Mouse (Mus musculus): Measurements from ENCODE around the gene Clstn1. TPM values are rescaled to one million over a fixed set of nuclear protein-coding genes. Genes with fewer than 3 reads are reported as not detected.

The Clstn1 gene
- 58.1 and 75.4 TPM in 2 replicates for polyA plus RNA-seq (2016; fragmentation: Nextera tagmentation; extraction: Ambion mirVana)

DNA sequence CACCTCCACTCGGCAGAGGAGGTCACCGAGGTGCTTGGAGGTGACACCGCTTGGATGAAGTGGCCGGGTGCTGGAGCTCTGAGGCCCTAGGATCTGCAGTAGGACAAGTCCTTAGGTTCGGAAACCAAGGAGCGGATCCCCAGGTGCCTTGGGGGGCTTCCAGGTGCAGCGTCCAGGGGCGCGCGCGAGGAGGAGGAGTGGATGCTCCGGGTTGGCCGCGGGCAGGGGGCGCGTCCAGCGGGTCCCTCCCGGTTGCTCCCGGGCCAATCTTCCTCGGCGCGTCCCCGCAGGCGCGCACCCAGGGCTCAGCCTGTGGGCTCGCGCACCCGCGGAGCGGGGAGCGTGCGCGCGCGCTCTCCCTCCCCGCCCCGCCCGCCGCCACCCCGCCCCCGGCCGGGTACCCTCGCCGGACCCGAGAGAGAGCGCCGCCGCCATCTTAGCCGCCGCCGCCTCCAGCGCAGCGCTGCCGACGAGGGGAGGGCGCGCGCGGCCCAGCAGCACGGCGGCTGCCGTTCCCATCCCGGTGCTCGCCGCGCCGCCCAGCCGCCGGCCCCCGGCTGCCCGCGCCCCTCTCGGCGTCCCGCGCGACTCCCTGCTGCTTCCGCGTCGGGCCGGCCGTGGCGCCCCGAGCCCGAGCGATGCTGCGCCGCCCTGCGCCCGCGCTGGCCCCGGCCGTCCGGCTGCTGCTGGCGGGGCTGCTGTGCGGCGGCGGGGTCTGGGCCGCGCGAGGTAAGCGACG lies at the start of gene Clstn1:
Gene Clstn1, plus strand, starts transcription at position 425 of the 739 bp plus-strand sequence.
- peak; percentile 87 for ATAC-seq (ENCODE audit: low FRiP score)
- Histone ChIP-seq H3K27me3 (peaks cover 37% of the 10 kb centered on the region), H3K4me1 (peaks cover 15% of the 10 kb centered on the region), H3K4me2 (peak within 1 kb of the TSS; percentile 98), H3K9me3 (no peaks in the 10 kb centered on the region), H3K36me3 (replicated peaks) (no peaks in the 10 kb centered on the region), H3K4me3 (replicated peaks) (peak within 1 kb of the TSS; percentile 87), H3K27ac (peak within 1 kb of the TSS; percentile 78), H3K9ac (peak within 1 kb of the TSS; percentile 94)
- WGBS = under 1% methylated on average over 67 of the region's 103 CpGs

GRCm38 (mm10) chr4:149539441-149539840 lies 46.8 kb upstream of the Clstn1 start:
- no peak overlapping the region for H3K4me3 ChIP-seq (replicated peaks)
- peaks cover 13% of the 10 kb centered on the region for H3K4me1 ChIP-seq
- no peak overlapping the region for H3K27ac ChIP-seq
- no peaks in the 10 kb centered on the region for H3K27me3 ChIP-seq
- no peak overlapping the region for H3K4me2 ChIP-seq
- no peak overlapping the region for H3K9ac ChIP-seq
- no peak for ATAC-seq (ENCODE audit: low FRiP score)
- H3K9me3 ChIP-seq = no peaks in the 10 kb centered on the region
- 85% methylated on average over 8 of the region's 8 CpGs for WGBS
- H3K36me3 ChIP-seq (replicated peaks) = no peaks in the 10 kb centered on the region

DNA sequence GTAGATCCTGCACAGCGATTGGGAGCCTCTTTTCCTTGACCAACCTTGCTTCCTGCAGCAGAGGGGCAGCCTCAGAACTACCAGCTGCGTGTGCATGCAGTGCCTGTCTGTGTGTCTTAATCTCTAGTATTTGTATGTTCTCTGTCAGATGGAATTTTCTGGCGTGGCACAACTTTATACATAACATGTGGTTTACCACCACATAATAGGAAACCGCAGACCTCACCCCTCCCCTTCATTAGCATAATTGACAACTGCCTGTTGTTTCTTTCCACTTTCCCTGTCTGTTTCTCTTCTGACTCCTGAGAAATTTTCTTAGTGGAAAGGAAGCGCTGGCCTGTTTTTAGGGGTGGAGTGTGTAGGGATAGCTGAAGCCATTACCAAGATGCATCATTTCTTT lies 44.3 kb upstream of the Clstn1 start:
- Histone ChIP-seq H3K36me3 (replicated peaks) (peaks cover 16% of the 10 kb centered on the region), H3K4me1 (peaks cover 13% of the 10 kb centered on the region), H3K27ac (no peak overlapping the region), H3K9me3 (no peaks in the 10 kb centered on the region), H3K4me3 (replicated peaks) (no peak overlapping the region), H3K9ac (no peak overlapping the region), H3K4me2 (no peak overlapping the region), H3K27me3 (no peaks in the 10 kb centered on the region)
- 62% methylated on average over 5 of the region's 5 CpGs for WGBS
- ATAC-seq (ENCODE audit: low FRiP score) = no peak

DNA sequence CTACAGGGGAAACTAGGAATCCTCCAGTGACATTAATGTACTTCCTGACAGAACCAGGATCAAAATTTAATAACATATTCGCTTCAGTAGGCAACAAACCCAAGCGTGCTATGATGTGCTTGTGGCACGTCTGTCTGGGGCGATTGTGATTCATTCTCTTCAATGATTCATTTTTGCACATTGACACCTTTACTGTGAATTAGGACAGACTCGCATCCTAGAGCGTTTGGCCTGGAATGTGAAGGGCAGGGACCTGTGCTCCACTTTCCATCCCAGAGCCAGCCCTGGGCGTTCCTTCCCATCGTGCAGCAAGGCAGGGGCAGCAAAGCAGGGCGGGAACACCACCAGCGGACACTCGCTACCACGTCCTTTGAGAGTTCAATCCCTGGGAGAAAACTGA lies 43.8 kb upstream of the Clstn1 start:
- no peaks in the 10 kb centered on the region for H3K9me3 ChIP-seq
- no peak overlapping the region for H3K27ac ChIP-seq
- no peak overlapping the region for H3K4me2 ChIP-seq
- WGBS = 81% methylated on average over 12 of the region's 12 CpGs
- no peak for ATAC-seq (ENCODE audit: low FRiP score)
- no peak overlapping the region for H3K4me3 ChIP-seq (replicated peaks)
- no peaks in the 10 kb centered on the region for H3K27me3 ChIP-seq
- H3K36me3 ChIP-seq (replicated peaks) = peaks cover 17% of the 10 kb centered on the region
- no peak overlapping the region for H3K9ac ChIP-seq
- H3K4me1 ChIP-seq = peaks cover 10% of the 10 kb centered on the region

DNA sequence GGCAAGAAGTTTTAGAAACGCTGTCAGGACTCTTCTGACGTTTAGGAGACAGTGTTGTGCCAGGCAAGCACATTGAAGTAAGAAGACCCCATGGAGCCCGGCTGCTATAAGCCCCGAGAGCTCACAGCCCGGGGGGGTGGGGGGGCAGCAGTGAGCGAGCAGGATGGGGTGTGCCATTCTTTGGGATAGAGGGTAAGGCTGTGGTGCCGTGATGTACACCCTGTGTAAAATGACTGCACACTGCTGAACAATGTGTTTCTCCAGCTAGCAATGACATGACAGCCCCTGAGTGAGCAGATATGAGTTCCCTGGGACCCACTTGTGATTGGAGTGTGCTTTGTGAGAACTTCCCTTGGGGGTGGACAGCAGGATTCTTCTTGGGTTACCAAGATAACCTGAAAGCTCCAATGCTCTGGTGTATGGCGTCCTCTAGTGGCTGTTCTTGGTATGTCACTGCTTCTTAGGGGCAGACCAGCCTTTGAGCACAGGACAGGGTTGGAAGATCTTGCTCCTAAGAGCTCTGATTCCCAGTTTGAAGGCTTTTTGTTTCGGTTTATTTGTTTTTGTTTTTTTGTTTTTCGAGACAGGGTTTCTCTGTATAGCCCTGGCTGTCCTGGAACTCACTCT lies 43.2 kb upstream of the Clstn1 start:
- H3K27me3 ChIP-seq = no peaks in the 10 kb centered on the region
- no peak overlapping the region for H3K4me3 ChIP-seq (replicated peaks)
- H3K9ac ChIP-seq = no peak overlapping the region
- 45% methylated on average over 10 of the region's 10 CpGs for whole genome bisulfite sequencing
- H3K36me3 ChIP-seq (replicated peaks) = peaks cover 17% of the 10 kb centered on the region
- H3K4me2 ChIP-seq = no peak overlapping the region
- H3K4me1 ChIP-seq = peaks cover 10% of the 10 kb centered on the region
- H3K27ac ChIP-seq = no peak overlapping the region
- H3K9me3 ChIP-seq = no peaks in the 10 kb centered on the region
- ATAC-seq (ENCODE audit: low FRiP score) = 0 out of 2 replicates have a peak, but pooled peaks have one; percentile 44

GRCm38 (mm10) chr4:149544892-149545291 lies 41.4 kb upstream of the Clstn1 start:
- Histone ChIP-seq H3K9ac (no peak overlapping the region), H3K27me3 (no peaks in the 10 kb centered on the region), H3K4me3 (replicated peaks) (no peak overlapping the region), H3K4me2 (no peak overlapping the region), H3K27ac (no peak overlapping the region), H3K36me3 (replicated peaks) (peaks cover 20% of the 10 kb centered on the region), H3K4me1 (peaks cover 10% of the 10 kb centered on the region), H3K9me3 (no peaks in the 10 kb centered on the region)
- WGBS = 94% methylated on average over 8 of the region's 8 CpGs
- ATAC-seq (ENCODE audit: low FRiP score) = no peak

- Histone ChIP-seq H3K4me1 (peaks cover 6% of the 10 kb centered on the region), H3K27ac (no peak overlapping the region), H3K9ac (no peak overlapping the region), H3K9me3 (no peaks in the 10 kb centered on the region), H3K36me3 (replicated peaks) (peaks cover 23% of the 10 kb centered on the region), H3K4me2 (no peak overlapping the region), H3K4me3 (replicated peaks) (no peak overlapping the region), H3K27me3 (no peaks in the 10 kb centered on the region)
- ATAC-seq (ENCODE audit: low FRiP score) = no peak
- 89% methylated on average over 9 of the region's 9 CpGs for WGBS
These were observed 39.3 kb upstream of the Clstn1 start for GRCm38 (mm10) chr4:149546797-149547444.

- 81% methylated on average over 6 of the region's 6 CpGs for WGBS
- Histone ChIP-seq H3K36me3 (replicated peaks) (peaks cover 26% of the 10 kb centered on the region), H3K4me3 (replicated peaks) (no peak overlapping the region), H3K27ac (no peak overlapping the region), H3K9me3 (no peaks in the 10 kb centered on the region), H3K27me3 (no peaks in the 10 kb centered on the region), H3K4me2 (no peak overlapping the region), H3K4me1 (peaks cover 4% of the 10 kb centered on the region; the same call in 1 of the 2 replicates), H3K9ac (no peak overlapping the region)
- ATAC-seq (ENCODE audit: low FRiP score) = no peak
These were observed 38.7 kb upstream of the Clstn1 start for GRCm38 (mm10) chr4:149547523-149547922.

GRCm38 (mm10) chr4:149549221-149549925 lies 36.9 kb upstream of the Clstn1 start:
- H3K36me3 ChIP-seq (replicated peaks) = peaks cover 26% of the 10 kb centered on the region
- 71% methylated on average over 9 of the region's 9 CpGs for WGBS

DNA sequence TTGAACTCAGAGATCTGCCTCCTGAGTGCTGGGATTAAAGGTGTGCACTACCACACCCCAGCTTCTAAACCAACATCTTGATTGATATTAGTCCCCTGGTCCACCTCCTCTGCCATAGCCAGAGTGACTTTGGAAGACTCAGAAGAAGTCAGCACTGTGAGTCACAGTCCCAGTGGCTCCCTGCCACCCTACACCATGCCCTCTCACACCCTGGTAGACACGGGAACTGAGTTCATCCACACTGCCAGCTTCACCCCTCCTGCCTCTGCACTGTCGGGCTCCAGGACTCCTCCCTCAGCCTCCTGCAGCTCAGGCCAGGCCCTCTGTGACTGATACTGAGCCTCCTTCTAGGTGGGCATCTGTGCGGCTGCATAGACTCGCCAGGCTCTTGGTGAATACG lies 35.4 kb upstream of the Clstn1 start:
- no peak overlapping the region for H3K4me3 ChIP-seq (replicated peaks)

More at GRCm38 (mm10) chr4:149549221-149549925, 36.9 kb upstream of the Clstn1 start:
- H3K9me3 ChIP-seq = no peaks in the 10 kb centered on the region
- H3K4me3 ChIP-seq (replicated peaks) = no peak overlapping the region
- H3K4me1 ChIP-seq = no peaks in the 10 kb centered on the region
- ATAC-seq (ENCODE audit: low FRiP score) = peak; percentile 87
- H3K9ac ChIP-seq = no peak overlapping the region
- no peak overlapping the region for H3K4me2 ChIP-seq
- no peak overlapping the region for H3K27ac ChIP-seq
- no peaks in the 10 kb centered on the region for H3K27me3 ChIP-seq

GRCm38 (mm10) chr4:149551696-149552095 lies 34.6 kb upstream of the Clstn1 start:
- H3K27ac ChIP-seq = no peak overlapping the region
- no peak overlapping the region for H3K9ac ChIP-seq
- H3K4me2 ChIP-seq = no peak overlapping the region
- no peak overlapping the region for H3K4me3 ChIP-seq (replicated peaks)
- H3K36me3 ChIP-seq (replicated peaks) = peaks cover 13% of the 10 kb centered on the region
- no peaks in the 10 kb centered on the region for H3K27me3 ChIP-seq
- no peaks in the 10 kb centered on the region for H3K9me3 ChIP-seq
- no peaks in the 10 kb centered on the region for H3K4me1 ChIP-seq
- ATAC-seq (ENCODE audit: low FRiP score) = no peak
- WGBS = 93% methylated on average over 5 of the region's 5 CpGs

More for the DNA sequence above, 35.4 kb upstream of the Clstn1 start:
- no peak for ATAC-seq (ENCODE audit: low FRiP score)
- Histone ChIP-seq H3K27me3 (no peaks in the 10 kb centered on the region), H3K4me2 (no peak overlapping the region), H3K9me3 (no peaks in the 10 kb centered on the region), H3K36me3 (replicated peaks) (peaks cover 21% of the 10 kb centered on the region), H3K9ac (no peak overlapping the region), H3K4me1 (no peaks in the 10 kb centered on the region), H3K27ac (no peak overlapping the region)
- 81% methylated on average over 5 of the region's 5 CpGs for WGBS

GRCm38 (mm10) chr4:149553834-149554233 lies 32.4 kb upstream of the Clstn1 start:
- Histone ChIP-seq H3K4me2 (no peak overlapping the region), H3K27ac (no peak overlapping the region), H3K9me3 (no peaks in the 10 kb centered on the region), H3K4me1 (no peaks in the 10 kb centered on the region), H3K4me3 (replicated peaks) (no peak overlapping the region), H3K36me3 (replicated peaks) (peaks cover 8% of the 10 kb centered on the region), H3K27me3 (no peaks in the 10 kb centered on the region), H3K9ac (no peak overlapping the region)
- 79% methylated on average over 7 of the region's 7 CpGs for WGBS
- no peak for ATAC-seq (ENCODE audit: low FRiP score)

Data from forebrain, embryonic 12.5 days (tissue).